Mouse (Mus musculus): ENCODE measurements around the gene Sf3a3.

The Sf3a3 gene

GRCm38 (mm10) chr4:124714545-124715481 is at the start of gene Sf3a3:
Gene Sf3a3, plus strand, starts transcription at chr4:124714776.
- peak; percentile 88 to 91 for DNase-seq

DNA sequence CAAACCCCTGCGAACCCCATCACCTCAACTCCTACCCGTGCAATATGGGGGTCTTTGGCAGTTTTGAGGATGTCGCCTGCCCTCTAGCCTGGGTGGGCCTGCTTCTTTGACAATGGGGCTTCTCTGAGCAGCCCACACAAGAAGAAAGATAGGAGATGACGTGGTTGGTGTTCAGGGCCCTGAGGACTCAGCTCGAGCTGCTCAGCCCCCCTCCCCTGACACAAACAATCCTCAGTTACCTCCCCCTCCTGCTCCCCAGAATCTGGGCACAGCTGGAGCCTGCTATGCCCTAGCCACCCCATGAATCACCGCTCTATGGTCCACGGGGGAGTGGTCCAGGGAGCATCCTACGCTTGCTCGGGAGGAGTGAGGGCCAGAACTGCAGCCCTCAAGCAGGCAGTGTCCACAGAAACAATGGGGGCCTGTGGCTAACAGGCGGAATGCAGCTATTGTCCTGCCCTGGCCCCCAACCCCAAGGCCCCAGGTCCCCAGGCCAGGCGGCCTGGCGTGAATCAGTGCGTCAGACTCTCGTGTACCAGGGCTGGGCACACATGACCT is 47.0 kb upstream of the Sf3a3 start:
- DNase-seq, result no peak

DNA sequence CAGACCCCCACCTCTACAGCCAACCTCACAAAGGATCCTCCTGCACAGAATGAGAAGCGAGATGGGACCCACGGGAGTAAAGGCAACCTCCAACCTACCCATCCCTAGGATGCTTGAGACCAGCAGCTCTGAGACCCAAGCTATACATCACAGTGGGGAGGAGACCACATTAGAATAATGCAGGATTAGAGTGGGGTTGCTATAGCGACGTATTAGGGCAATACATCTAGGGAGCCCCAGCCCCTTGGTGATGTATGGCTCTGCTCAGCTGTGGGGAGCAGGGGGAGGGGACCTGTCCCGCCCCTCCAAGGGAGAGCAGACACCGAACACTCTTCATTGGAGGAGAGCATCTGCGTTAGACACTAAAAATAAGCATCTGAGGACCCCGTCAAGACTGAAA is 46.5 kb upstream of the Sf3a3 start:
- DNase-seq, result no peak

- no peak for DNase-seq
Observed at GRCm38 (mm10) chr4:124670232-124670631, 44.3 kb upstream of the Sf3a3 start.

- no peak for DNase-seq
Observed at GRCm38 (mm10) chr4:124671583-124671982, 43.0 kb upstream of the Sf3a3 start.

DNA sequence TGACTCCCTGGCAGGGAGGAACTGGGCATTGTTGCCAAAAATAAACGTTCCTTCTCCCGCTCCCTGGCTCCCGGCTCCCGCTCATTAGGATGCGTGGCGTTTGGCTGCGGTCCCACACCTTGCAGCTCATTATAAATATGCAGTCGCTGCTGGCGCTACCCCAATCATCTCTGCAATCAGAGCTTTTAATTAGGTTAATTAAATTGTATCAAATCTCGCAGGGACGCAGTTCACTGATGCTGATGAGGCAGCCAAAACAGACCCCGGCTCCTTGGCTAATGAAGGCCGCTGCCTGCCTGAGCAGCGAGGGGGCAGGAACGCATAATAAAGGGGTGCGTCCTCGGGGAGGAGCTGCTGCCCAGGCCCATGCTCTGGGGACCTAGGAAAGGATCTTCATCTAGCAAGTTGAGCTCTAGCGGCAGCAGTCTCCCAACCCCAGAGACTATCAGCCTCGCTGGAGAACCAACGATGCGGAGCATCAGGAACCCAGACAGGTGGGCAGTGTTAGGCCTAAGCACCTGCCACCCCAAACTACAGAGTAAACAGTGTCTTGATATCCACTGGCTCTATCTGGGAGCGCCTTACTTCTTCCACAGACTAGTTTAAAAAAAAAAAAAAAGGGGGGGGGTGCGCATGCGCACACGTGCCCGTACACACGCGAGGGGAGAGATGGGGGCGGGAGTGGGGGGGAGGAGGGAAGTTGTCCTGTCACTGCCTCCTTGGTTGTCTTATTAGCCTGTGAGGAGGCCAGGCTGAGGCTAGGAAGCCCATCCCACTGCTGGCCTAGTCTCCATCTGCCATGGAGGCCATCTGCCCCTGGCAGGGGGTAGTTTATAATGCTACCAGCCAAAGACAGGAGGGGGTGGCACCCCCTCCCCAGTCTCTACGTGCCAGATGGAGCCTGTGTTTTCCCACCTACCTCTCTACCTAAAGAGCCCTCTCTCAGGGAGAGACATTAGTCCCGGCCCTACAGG is 41.9 kb upstream of the Sf3a3 start:
- no peak for DNase-seq

- no peak for DNase-seq
Observed at GRCm38 (mm10) chr4:124674334-124675032, 40.1 kb upstream of the Sf3a3 start.

GRCm38 (mm10) chr4:124675037-124675436 is 39.5 kb upstream of the Sf3a3 start:
- peak in 1 of 2 experiments; percentile 46 for DNase-seq

DNA sequence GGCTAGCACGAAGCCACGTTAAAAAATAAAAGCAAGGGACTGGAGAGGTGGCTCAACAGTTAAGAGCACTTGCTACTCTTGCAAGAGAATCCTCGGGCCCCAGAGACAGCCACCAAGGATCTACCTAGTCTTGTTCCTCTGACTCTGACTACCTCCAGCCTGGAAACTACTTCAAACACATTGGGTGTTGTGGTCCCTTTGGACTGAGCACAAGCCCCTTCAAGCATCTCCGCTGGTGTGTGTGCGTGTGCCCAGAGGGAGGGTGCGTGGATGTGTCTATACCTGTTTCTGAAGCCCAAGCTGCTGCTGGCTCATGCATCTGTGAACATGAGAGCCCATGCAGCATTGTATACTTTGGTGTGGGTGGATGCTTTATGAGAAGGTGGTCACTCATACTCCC is 38.6 kb upstream of the Sf3a3 start:
- no peak for DNase-seq

- no peak for DNase-seq
Observed at GRCm38 (mm10) chr4:124682270-124682669, 32.3 kb upstream of the Sf3a3 start.

DNA sequence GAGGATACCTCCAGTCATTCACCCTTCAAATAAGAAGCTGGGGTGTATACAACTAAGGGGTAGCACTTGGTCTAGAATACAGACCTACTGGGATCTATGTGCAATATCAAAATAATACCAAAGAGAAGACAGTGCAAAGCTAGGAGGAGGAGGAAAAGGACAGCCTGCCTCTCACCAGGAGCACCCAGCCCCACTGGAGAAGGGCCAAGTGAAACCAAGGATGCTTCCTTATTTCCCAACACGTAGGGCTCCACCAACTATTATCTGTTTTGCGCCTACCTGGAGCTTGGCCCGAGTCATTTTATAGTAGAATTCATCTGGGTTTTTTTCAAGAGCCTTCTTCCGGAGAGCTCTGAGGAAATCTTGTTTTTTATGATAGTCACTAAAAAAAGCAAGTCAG is 31.1 kb upstream of the Sf3a3 start:
- no peak for DNase-seq

GRCm38 (mm10) chr4:124685004-124685403 is 29.6 kb upstream of the Sf3a3 start:
- no peak for DNase-seq

DNA sequence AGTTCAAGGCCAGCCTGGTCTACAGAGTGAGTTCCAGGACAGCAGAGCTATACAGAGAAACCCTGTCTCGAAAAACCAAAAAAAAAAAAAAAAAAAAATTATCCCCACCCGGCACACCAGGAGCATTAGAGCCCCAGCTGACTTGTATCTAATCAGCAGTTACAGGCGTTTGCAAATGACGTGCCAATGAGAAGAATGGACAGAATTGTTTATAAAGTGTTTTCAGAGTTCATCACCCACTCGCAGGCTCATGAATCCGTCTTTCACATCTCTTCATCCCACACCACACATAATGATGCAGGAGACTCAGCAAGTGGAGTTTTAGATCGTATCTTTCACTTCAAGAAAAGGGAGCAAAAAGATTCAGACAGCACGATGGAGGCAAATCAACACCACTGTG is 29.1 kb upstream of the Sf3a3 start:
- DNase-seq, result no peak

DNA sequence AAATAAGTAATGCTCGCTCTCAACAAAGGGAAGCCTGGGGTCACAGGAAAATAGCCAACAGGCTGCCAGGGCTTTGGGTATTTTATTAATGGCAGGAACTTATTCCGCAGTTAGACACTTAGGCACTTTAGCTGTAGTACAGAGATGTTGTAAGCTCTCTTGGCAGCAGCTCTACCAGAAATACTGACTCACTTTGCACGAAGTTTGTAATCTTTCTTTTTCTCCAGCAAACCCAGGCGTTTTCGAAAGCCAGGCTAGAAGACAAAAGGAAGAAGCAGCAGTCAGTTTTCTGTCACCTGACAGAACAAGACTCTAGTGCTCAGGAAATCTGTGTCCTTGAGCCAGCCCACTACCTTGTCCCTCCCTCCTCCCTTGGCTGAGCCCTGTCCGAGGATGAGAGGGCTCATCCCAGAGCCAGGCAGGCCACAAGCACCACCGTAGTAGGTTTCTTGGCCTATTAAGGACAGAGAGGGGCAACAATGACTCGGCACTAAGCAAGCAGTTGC is 28.6 kb upstream of the Sf3a3 start:
- no peak for DNase-seq

- DNase-seq, result no peak
Observed at GRCm38 (mm10) chr4:124691455-124691854, 23.1 kb upstream of the Sf3a3 start.

DNA sequence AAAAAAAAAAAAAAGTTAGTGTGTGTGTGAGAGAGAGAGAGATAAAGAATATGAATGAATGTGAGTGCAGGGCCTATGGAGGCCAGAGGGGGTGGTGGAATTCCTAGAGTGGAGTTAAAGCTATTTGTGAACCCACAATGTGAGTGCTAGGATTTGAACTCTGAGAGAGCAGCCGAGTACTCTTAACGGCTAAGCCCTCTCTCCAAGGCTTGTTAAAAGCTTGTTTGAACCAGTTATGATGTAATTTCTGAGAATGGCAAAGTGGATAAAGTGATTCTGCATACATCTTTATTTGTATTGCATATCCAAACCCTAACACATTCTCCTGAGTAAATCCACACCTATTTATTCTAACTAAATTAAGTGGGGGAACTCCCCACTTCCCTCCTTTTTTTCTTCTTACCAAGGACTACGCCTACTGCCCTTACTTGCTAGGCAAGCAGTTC is 22.1 kb upstream of the Sf3a3 start:
- DNase-seq, result no peak

GRCm38 (mm10) chr4:124693135-124693894 is 21.3 kb upstream of the Sf3a3 start, which contains the start of gene Utp11:
Gene Utp11, minus strand, starts transcription at chr4:124693600.
- peak; percentile 71 to 76 for DNase-seq

DNA sequence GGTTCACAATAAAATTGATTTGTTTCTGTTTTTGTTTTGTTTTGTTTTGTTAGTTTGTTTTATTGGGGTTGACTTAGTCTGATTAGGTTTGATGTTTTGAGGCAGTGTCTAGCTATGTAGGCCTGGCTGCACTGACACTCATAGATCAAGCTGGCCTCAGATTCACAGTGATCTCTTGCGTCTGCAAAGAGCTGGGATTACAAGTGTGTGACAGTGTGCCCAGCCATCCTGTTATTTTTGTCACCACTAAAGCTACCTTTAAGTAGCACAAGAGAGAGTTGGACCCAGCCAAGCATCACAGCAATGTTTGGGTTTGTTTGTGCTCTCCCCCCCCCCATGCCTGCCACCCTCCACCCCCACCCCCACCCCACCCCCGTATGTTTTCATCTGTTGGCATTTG is 20.0 kb upstream of the Sf3a3 start:
- no peak for DNase-seq

DNA sequence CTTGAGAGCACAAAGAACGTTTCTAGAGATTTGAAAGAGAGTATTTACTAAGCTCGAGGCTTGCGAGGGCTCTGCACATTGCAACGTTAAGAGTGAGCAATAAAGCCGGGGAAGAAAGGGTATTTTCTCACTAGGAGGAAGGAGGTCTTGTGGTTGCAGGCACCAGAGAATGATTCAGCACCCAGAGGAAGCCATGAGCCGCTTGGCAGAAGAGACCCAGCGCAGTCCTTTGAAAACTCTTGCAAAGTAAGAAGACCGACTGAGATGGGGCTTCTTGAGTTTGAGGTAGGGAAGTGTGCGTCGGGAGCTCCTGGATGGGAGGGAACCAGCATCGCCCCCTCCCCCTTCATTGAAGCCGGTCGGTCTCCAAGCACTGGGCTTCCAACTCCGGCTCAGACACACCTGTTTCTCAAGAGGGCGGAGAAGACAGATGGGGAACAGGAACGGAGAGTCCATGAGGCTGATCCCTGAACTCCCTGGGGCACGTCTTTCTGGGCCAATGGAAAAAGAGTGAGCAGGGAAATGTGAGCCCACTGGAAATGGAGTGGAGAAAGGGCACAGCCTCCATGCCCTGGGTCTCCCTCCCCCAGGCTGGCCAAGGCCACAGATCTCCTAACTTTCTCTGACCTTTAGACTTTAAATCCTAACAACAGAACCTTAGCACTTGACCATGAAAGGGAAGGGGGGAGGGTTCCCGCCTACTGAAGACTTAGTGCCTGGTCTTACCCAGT is 18.6 kb upstream of the Sf3a3 start:
- no peak for DNase-seq

DNA sequence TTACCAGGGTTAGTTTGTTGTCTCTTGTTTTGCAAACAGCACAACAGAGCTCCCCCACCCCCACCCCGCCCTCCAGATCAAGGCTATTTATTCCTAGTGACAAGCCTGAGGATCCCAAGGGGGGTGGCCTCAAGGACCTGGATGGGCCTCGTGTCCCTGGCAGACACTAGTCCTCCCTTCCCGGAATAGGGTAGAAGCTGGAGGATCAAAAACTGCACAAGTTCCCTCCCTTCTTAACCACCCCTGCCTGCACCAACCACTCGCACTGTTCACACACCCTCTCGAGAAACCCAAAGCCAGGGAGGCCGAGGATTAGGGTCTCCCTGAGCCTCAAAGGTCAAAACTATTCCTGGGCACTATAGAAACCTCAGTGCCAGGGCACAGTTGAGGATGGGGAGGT is 14.8 kb upstream of the Sf3a3 start:
- DNase-seq, result no peak

All from spleen, adult 18-20 months (tissue).